Mouse (Mus musculus) lung, adult 18-20 months (tissue): ENCODE results near the gene Olfr105-ps.

Source experiments
- DNase-seq, 2 experiments: peaks; one replicate each; pipeline ENCODE4 v3.0.0; 2022; ENCODE audit warnings: mixed read lengths in 2 of 2

Olfr105-ps gene

DNA sequence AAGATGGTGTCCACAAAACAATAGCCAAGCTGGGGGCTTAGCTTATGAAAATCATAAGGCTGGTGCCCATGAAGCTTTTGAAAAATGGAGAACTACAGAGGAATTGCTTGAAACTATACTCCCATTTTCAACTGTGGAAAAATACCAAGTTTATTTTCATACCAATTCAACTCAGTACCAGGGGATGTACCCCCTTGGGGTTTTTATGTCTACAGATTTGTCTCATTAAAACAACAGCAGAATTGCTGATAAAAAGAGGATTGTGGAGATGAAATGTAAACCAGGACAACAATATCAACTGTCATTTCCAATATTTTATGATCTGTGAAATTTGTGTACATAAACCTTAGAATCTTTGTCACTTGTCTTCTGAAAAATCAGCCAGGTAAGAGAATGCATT is at the start of gene Olfr105-ps:
Olfr105-ps (plus strand) TSS at position 301 of the 400 bp plus-strand sequence.
- DNase-seq: no peak

DNA sequence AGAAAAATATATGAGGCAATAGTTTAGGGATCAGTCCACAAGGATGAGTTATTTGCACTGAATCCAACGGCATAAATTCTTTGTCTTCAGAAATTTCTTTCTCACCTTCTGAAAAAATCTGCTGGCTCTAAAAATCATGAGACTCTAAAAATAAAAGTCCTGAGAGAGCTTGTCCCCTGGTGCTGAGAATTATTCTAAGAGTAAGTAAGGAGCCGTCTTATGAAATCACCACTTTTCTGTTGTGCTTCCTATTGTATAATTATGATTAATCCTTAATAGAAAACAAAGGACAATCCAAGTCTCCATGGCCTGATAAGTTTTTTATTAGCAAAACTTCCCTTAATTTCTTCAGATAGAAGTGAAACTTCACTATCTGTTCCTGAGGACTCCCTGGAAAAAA is 39.2 kb upstream of the Olfr105-ps start, which contains the start of gene Olfr103:
Olfr103 (minus strand) TSS at position 101 of the 400 bp plus-strand sequence.
- DNase-seq: no peak

DNA sequence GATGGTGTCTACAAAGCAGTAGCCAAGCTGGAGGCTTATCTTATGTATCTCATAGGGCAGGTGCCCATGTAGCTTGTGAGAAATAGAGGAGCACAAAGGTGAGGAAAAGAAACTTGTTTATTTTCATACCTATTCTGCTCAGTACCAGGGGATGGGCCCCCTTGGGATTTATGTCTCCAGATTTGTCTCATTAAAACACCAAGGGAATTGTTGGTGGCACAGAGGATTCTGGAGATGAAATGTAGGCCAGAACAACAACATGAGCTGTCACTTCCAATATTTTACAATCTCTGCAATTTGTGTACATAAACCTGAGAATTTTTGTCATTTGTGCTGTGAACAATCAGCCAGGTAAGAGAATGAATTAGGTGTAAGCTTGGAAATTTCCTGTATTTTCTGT is 19.6 kb upstream of the Olfr105-ps start, which contains the start of gene Olfr104-ps:
Olfr104-ps (plus strand) TSS at position 301 of the 400 bp plus-strand sequence.
- no peak for DNase-seq

DNA sequence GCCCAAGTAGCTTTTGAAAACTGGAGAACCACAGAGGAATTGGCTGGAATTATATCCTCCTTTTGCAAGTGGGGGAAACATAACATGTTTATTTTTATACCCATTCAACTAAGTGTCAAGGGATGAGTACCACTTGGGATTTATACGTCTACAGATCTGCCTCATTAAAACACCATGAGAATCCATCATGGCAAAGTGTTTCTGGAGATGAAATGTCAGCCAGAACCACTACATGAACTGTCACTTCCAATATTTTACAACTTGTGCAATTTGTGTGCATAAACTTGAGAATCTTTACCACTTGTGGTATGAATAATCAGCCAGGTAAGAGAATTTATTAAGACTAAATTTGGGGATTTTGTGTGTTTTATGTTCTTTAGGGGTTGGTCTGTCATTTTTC is 11.3 kb downstream of the Olfr105-ps start, which contains the start of gene Olfr106-ps:
Olfr106-ps (plus strand) TSS at position 301 of the 400 bp plus-strand sequence.
- no peak for DNase-seq

- DNase-seq: no peak
These were observed 20.1 kb downstream of the Olfr105-ps start, which contains the start of gene Olfr107 for GRCm38 (mm10) chr17:37398926-37399325. Gene Olfr107, plus strand, starts transcription at chr17:37399226.

- no peak for DNase-seq
These were observed 34.5 kb downstream of the Olfr105-ps start for GRCm38 (mm10) chr17:37413380-37413779.
